Mouse (Mus musculus) fat pad, adult 2 months (tissue): ENCODE results near the gene Psg25.
"Not testable (repeated sequence)": the region's sequence is repeated elsewhere in the genome, so short reads cannot be mapped to it uniquely, and the experiment has no call there.

Experiments used
- DNase-seq: peaks from one replicate; pipeline ENCODE4 v3.0.0-alpha.2; 2011; ENCODE audit warnings: low read depth, low spot score; ENCODE audit errors: extremely low read depth

Gene Psg25

DNA sequence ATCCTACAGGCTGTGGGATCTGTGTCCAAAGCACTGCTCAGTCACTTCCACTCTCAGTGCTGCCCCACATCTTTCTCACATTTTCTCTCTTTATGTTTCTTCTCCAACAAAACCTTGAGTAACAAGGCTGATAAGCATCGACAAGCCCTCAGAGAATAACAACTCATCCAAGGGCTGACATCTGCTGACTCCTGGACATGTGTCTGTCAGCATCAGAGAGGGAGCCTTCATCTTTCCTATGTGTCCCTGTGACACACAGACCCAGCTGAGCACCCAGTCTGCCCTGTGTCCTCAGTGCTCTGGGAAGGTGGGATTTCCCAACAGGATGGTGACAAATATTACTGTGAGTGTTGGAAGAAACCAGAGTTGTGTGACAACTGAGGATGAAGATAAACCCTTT is at the start of gene Psg25:
TSS of gene Psg25 (minus strand) at position 101 of the 400 bp plus-strand sequence.
- DNase-seq = no peak

DNA sequence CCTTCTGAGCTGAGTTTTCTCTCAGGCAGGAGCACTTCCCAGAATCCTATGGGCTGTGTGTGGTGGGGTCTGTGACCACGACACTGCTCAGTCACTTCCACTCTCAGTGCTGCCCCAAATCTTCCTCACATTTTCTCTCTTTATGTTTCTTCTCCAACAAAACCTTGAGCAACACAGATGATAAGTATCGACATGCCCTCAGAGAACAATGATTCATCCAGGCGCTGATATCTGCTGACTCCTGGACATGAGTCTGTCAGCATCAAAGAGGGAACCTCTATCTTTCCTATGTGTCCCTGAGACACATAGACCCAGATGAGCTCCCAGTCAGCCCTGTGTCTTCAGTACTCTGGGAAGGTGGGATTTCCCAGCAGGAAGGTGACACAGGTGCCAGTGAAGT is 35.1 kb upstream of the Psg25 start, which contains the start of gene Psg27:
TSS of gene Psg27 (minus strand) at position 101 of the 400 bp plus-strand sequence.
- DNase-seq = no peak

DNA sequence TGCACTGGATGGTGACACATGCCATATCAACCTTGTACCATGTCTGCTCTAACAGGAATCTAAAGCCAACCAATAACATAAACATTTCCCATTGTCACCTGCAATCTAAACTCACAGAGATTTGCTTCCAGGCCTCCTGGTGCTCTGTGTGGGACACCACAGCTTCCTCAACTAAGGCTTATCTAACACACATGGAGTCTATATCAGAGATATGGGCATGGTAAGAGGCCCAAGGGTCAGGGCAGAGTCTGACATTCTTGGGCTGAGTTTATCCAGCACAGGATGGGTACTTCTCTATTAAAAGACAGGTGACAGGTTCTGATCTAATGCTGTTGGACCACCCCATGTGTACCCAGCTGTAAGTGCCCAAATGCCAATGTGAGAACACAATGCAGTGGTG is 27.8 kb upstream of the Psg25 start:
- DNase-seq = no peak

DNA sequence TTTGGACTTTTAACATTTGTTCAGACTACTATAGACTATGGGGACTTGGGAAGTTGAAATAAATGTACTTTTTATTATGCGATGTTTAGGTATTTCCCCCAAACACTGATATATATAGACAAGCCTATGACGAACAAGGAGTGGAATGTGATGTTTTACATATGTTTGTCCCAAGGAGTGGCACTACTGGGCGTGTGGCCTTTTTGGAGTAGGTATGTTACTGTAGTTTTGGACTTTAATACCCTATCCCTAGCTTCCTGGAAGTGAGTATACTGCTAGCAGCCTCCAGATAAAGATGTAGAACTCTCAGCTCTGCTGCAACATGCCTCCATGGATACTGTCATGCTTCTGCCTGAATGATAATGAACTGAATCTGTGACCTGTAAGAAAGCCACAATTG is 23.7 kb upstream of the Psg25 start:
- DNase-seq = not testable (repeated sequence)

DNA sequence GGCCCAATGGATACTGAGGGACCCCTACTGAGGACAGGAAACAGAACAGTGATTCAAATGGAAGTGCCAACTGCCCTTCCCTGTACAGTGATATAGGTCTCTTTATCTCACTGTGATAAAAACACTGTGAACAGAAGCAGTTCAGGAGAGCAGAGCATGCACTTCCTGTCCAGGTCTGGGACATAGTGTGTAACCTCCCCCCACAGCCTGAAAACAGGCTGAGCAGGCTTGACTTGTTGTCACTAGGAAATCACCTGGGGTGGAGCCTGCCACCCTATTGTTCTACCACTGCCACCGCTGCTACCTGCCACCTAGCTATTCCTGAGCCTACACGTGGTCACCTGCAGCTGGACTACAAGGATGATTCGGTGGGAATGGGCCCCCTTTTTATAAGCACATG is 1.4 kb upstream of the Psg25 start:
- no peak for DNase-seq

DNA sequence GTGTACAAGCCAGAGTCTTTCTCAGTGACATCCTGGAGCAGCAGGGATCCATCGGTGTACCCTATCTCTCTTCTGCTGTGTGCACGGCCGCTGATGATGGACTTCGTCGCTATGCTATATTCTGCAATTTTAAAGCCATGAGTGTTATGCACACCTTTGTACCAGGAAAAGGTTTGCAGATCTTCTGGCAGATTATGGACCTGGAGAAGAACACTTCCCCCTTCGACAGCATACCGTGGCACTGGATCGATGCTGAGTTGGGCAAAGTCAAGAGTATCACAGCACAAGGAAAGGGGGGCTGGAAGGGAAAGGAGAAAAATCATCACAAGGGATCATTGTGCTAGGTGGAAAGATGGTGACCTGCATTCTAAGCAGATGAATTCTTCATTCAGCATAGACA is 7.4 kb downstream of the Psg25 start:
- DNase-seq = no peak

DNA sequence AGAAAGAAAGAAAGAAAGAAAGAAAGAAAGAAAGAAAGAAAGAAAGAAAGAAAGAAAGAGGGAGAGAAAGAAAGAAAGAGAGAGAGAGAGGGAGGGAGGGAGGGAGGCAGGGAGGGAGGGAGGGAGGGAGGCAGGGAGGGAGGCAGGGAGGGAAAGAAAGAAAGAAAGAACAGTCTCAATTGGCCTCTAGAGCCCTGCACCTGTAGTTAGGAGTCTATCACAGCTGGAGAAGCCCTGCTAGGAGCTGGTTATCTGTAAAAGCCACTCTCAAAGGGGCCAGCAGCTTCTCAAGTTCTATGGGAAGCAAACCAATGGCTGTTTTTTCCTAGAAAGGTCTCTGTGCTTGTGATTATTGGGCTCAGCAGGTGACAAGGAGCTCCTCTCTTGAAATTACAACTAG is 19.2 kb downstream of the Psg25 start:
- DNase-seq = not testable (repeated sequence)

DNA sequence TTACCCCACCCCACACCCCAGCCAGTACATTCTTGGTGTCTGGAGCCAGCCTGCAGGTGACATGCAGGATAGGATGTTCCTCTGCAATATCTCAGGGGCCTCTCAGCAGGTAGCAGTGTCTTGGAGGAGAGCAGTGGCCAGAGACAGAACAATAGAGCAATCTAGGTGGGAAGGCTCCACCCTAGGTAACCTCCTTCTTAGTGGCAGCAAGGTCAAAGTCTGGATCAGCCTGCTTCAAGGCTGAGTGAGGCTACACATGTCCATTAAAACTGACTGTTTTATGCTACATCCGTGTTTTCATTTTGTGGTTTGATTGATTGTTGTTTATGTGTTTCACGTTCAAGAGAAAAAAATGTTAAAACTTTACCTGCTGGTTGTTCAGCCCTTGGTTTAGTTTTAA is 19.7 kb downstream of the Psg25 start:
- not testable (repeated sequence) for DNase-seq

DNA sequence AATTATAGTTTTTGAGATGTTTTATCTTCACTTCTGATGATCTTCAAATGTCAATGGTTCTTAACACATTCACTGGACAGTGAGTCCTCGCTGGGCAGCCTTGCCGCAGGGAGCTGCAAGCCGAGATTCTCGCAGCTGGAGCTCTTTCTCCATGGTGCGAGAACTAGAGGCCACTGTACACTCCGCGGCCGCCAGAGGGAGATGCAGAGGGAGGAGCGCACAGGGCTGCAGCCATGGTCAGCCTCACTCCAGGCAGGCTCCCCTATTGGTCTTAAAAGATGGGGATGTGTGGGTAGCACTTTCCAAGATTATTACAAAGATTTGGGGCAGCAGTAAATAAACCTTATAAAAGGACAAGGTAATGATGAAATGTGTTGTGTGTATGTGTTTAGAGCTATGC is 20.6 kb downstream of the Psg25 start:
- no peak for DNase-seq

DNA sequence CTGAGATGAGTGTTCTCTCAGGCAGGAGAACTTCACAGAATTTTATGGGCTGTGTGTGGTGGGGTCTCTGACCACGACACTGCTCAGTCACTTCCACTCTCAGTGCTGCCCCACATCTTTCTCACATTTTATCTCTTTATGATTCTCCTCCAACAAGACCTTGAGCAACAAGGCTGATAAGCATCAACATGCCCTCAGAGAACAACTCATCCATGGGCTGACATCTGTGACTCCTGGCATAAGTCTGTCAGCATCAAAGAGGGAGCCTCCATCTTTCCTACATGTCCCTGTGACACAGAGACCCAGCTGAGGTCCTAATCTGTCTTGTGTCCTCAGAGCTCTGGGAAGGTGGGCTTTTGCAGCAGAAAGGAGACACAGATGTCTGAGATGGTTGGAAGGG is 48.0 kb downstream of the Psg25 start, which contains the start of gene Psg26:
TSS of gene Psg26 (minus strand) at position 101 of the 400 bp plus-strand sequence.
- DNase-seq = no peak
